Mouse (Mus musculus): ENCODE results near the gene Hnf4a. TPM values are rescaled to one million over a fixed set of nuclear protein-coding genes. Genes with fewer than 3 reads are reported as not detected.

Hnf4a gene
- polyA plus RNA-seq, 1 experiment from 2014 or later: 24.2 TPM

DNA sequence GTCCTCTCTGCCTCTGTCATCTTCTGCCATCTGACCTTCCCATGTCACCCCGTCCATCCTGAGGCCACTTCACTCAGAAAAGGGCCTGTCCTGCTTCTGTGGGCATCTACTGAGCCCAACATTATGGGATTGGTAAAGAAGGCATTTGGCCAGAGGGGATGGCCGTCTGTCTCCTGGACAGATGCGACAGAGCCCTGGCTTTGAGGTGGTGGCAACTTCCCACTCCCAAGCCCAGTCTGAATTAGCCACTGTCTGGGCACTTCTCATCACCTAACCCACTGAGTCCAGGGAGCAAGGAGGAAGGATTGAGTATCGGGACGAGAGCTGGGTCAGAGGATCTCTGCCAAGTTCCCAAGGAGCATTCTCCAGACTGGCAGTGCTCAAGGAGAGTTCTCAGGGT lies 14.6 kb upstream of the Hnf4a start, which contains the start of gene R3hdml:
Gene R3hdml, plus strand, starts transcription at position 301 of the 400 bp plus-strand sequence.
- H3K36me3 ChIP-seq (ENCODE audit: control insufficient read depth, insufficient read depth, low read length): no peaks in the 10 kb centered on the region
- no peak within 1 kb of the TSS for H3K27ac ChIP-seq (replicated peaks)
- no peak within 1 kb of the TSS for H3K4me2 ChIP-seq (replicated peaks; ENCODE audit: low read depth)
- H3K9me3 ChIP-seq (ENCODE audit: control insufficient read depth, low read length): no peaks in the 10 kb centered on the region
- H3K27me3 ChIP-seq (ENCODE audit: control insufficient read depth, insufficient read depth, low read length): no peaks in the 10 kb centered on the region
- no peak for DNase-seq (ENCODE audit: low spot score)
- H3K4me1 ChIP-seq (replicated peaks; ENCODE audit: control insufficient read depth, insufficient read depth): no peaks in the 10 kb centered on the region
- TF ChIP-seq CTCF (IDR thresholded peaks at IDR 0.05; ENCODE audit: low read depth): no peak
- TF ChIP-seq EP300 (optimal IDR thresholded peaks at IDR 0.05): no peak
- no peak within 1 kb of the TSS for H3K9ac ChIP-seq (ENCODE audit: low read length)
- no peak within 1 kb of the TSS for H3K4me3 ChIP-seq (ENCODE audit: low read depth, low read length)
- WGBS: 76% methylated on average over 5 of the region's 5 CpGs
- ATAC-seq (ENCODE audit: low FRiP score, low TSS enrichment): no peak

- Histone ChIP-seq H3K27ac (replicated peaks) (no peak overlapping the region), H3K4me3 (ENCODE audit: low read depth, low read length) (no peak overlapping the region), H3K9me3 (ENCODE audit: control insufficient read depth, low read length) (no peaks in the 10 kb centered on the region), H3K9ac (ENCODE audit: low read length) (no peak overlapping the region), H3K36me3 (ENCODE audit: control insufficient read depth, insufficient read depth, low read length) (no peaks in the 10 kb centered on the region), H3K4me2 (replicated peaks; ENCODE audit: low read depth) (no peak overlapping the region), H3K27me3 (ENCODE audit: control insufficient read depth, insufficient read depth, low read length) (no peaks in the 10 kb centered on the region), H3K4me1 (replicated peaks; ENCODE audit: control insufficient read depth, insufficient read depth) (no peaks in the 10 kb centered on the region)
- no peak for TF ChIP-seq EP300 (optimal IDR thresholded peaks at IDR 0.05)
- no peak for TF ChIP-seq CTCF (IDR thresholded peaks at IDR 0.05; ENCODE audit: low read depth)
- no peak for ATAC-seq (ENCODE audit: low FRiP score, low TSS enrichment)
- 34% methylated on average over 5 of the region's 5 CpGs for WGBS
- peak; percentile 13 for DNase-seq (ENCODE audit: low spot score)
Measured at GRCm38 (mm10) chr2:163493031-163493430, 13.6 kb upstream of the Hnf4a start.

DNA sequence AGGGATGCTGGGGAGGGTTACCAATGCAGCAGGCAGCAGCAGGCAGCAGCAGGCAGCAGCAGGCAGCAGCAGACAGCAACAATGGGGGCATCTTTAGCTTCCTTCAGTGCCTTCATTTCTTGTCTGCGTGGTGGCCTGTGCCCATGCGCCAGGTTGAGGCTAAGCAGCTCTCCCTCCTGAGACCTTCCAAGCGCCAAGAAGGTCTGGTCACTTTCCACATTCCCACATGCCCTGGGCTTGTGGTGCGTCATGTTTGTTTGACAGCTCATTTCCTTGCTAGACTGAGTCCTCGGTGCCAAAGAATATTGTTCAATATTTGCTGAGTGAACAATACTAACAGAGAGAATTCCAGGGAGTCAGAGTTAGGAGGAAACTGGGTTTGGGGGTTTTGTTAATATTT lies 12.6 kb upstream of the Hnf4a start:
- WGBS: 10% methylated on average over 5 of the region's 5 CpGs
- H3K9ac ChIP-seq (ENCODE audit: low read length): no peak overlapping the region
- H3K4me2 ChIP-seq (replicated peaks; ENCODE audit: low read depth): peak overlapping the region; percentile 23; the same call in 1 of the 2 replicates
- H3K4me3 ChIP-seq (ENCODE audit: low read depth, low read length): no peak overlapping the region
- ATAC-seq (ENCODE audit: low FRiP score, low TSS enrichment) (peak; percentile 93), DNase-seq (ENCODE audit: low spot score) (peak; percentile 81)
- H3K36me3 ChIP-seq (ENCODE audit: control insufficient read depth, insufficient read depth, low read length): no peaks in the 10 kb centered on the region
- H3K9me3 ChIP-seq (ENCODE audit: control insufficient read depth, low read length): no peaks in the 10 kb centered on the region
- H3K27ac ChIP-seq (replicated peaks): peak overlapping the region; percentile 63
- H3K27me3 ChIP-seq (ENCODE audit: control insufficient read depth, insufficient read depth, low read length): no peaks in the 10 kb centered on the region
- TF ChIP-seq CTCF (IDR thresholded peaks at IDR 0.05; ENCODE audit: low read depth): no peak
- no peak for TF ChIP-seq EP300 (optimal IDR thresholded peaks at IDR 0.05)
- H3K4me1 ChIP-seq (replicated peaks; ENCODE audit: control insufficient read depth, insufficient read depth): no peaks in the 10 kb centered on the region

- H3K27me3 ChIP-seq (ENCODE audit: control insufficient read depth, insufficient read depth, low read length): no peaks in the 10 kb centered on the region
- no peaks in the 10 kb centered on the region for H3K4me1 ChIP-seq (replicated peaks; ENCODE audit: control insufficient read depth, insufficient read depth)
- ATAC-seq (ENCODE audit: low FRiP score, low TSS enrichment): no peak
- H3K27ac ChIP-seq (replicated peaks): peak overlapping the region; percentile 56
- H3K36me3 ChIP-seq (ENCODE audit: control insufficient read depth, insufficient read depth, low read length): no peaks in the 10 kb centered on the region
- no peaks in the 10 kb centered on the region for H3K9me3 ChIP-seq (ENCODE audit: control insufficient read depth, low read length)
- WGBS: 30% methylated on average over 6 of the region's 6 CpGs
- H3K4me2 ChIP-seq (replicated peaks; ENCODE audit: low read depth): no peak overlapping the region
- no peak for TF ChIP-seq EP300 (optimal IDR thresholded peaks at IDR 0.05)
- no peak for DNase-seq (ENCODE audit: low spot score)
- H3K9ac ChIP-seq (ENCODE audit: low read length): no peak overlapping the region
- no peak overlapping the region for H3K4me3 ChIP-seq (ENCODE audit: low read depth, low read length)
Measured at GRCm38 (mm10) chr2:163494456-163494855, 12.2 kb upstream of the Hnf4a start.

DNA sequence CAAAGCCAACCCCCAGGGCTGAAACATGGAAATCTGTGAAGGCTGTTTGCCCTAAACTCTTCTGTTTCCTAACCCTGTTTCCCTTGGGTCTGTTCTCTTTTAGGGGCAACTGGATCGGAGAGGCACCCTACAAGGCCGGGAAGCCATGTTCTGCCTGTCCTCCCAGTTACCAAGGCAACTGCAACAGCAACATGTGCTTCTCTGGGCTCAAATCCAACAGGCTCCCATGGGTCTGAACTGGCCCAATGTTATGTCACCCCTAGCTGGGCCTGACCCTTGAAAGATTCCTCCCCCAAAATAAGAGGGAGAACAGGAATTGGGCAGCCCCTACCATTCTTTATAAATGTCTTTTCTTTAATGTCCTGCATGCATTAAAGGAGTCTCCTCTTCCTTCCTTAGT lies 4.4 kb upstream of the Hnf4a start:
- no peak for ATAC-seq (ENCODE audit: low FRiP score, low TSS enrichment)
- Histone ChIP-seq H3K27me3 (ENCODE audit: control insufficient read depth, insufficient read depth, low read length) (no peaks in the 10 kb centered on the region), H3K4me1 (replicated peaks; ENCODE audit: control insufficient read depth, insufficient read depth) (no peaks in the 10 kb centered on the region), H3K36me3 (ENCODE audit: control insufficient read depth, insufficient read depth, low read length) (no peaks in the 10 kb centered on the region), H3K9me3 (ENCODE audit: control insufficient read depth, low read length) (no peaks in the 10 kb centered on the region), H3K27ac (replicated peaks) (no peak overlapping the region), H3K4me2 (replicated peaks; ENCODE audit: low read depth) (no peak overlapping the region), H3K4me3 (ENCODE audit: low read depth, low read length) (no peak overlapping the region), H3K9ac (ENCODE audit: low read length) (no peak overlapping the region)
- no peak for TF ChIP-seq EP300 (optimal IDR thresholded peaks at IDR 0.05)
- TF ChIP-seq CTCF (IDR thresholded peaks at IDR 0.05; ENCODE audit: low read depth): no peak
- no peak for DNase-seq (ENCODE audit: low spot score)
- 57% methylated on average over 2 of the region's 2 CpGs for WGBS

- no peak for DNase-seq (ENCODE audit: low spot score)
- Histone ChIP-seq H3K9me3 (ENCODE audit: control insufficient read depth, low read length) (no peaks in the 10 kb centered on the region), H3K9ac (ENCODE audit: low read length) (no peak overlapping the region), H3K4me2 (replicated peaks; ENCODE audit: low read depth) (no peak overlapping the region), H3K36me3 (ENCODE audit: control insufficient read depth, insufficient read depth, low read length) (no peaks in the 10 kb centered on the region), H3K4me3 (ENCODE audit: low read depth, low read length) (no peak overlapping the region), H3K27me3 (ENCODE audit: control insufficient read depth, insufficient read depth, low read length) (no peaks in the 10 kb centered on the region), H3K27ac (replicated peaks) (no peak overlapping the region), H3K4me1 (replicated peaks; ENCODE audit: control insufficient read depth, insufficient read depth) (no peaks in the 10 kb centered on the region)
- TF ChIP-seq CTCF (IDR thresholded peaks at IDR 0.05; ENCODE audit: low read depth): no peak
- no peak for TF ChIP-seq EP300 (optimal IDR thresholded peaks at IDR 0.05)
- no peak for ATAC-seq (ENCODE audit: low FRiP score, low TSS enrichment)
- WGBS: 65% methylated on average over 7 of the region's 7 CpGs
Measured at GRCm38 (mm10) chr2:163503191-163503590, 3.4 kb upstream of the Hnf4a start.

Data from stomach, postnatal 0 days (tissue).